Mouse (Mus musculus) CH12.LX (cell line): ENCODE data around the gene Klhl12.

Source experiments
- CHD1 ChIP-seq: IDR thresholded peaks from 2 replicates; pipeline ENCODE4 v1.6.1; 2012; ENCODE audit warnings: low read depth, low read length, improper control_type of control experiment, inconsistent platforms
- CHD2 ChIP-seq: IDR thresholded peaks from 2 replicates; pipeline ENCODE4 v1.6.1; 2011; ENCODE audit warnings: low read length, improper control_type of control experiment
- CTCF ChIP-seq, 2 experiments: IDR thresholded peaks in 1 of 2; conservative IDR thresholded peaks in 1 of 2; 2 replicates each; pipeline ENCODE4 v1.5.1; 2011 to 2012; ENCODE audit warnings: low read depth in 2 of 2, low read length in 2 of 2, improper control_type of control experiment in 1 of 2, inconsistent platforms in 1 of 2, mild to moderate bottlenecking in 1 of 2, moderate library complexity in 1 of 2
- E2F4 ChIP-seq: IDR thresholded peaks from 2 replicates; pipeline ENCODE4 v1.6.1; 2011; ENCODE audit warnings: low read depth, low read length, improper control_type of control experiment; ENCODE audit not compliant: insufficient replicate concordance
- ELF1 ChIP-seq: IDR thresholded peaks from 2 replicates; pipeline ENCODE4 v1.6.1; 2014; ENCODE audit warnings: low read depth, mild to moderate bottlenecking, inconsistent platforms, low read length, improper control_type of control experiment
- EP300 ChIP-seq: IDR thresholded peaks from 2 replicates; pipeline ENCODE4 v1.6.1; 2011; ENCODE audit warnings: low read length, improper control_type of control experiment
- ETS1 ChIP-seq: conservative IDR thresholded peaks from 2 replicates; pipeline ENCODE4 v1.6.1; 2012; ENCODE audit warnings: low read depth, mild to moderate bottlenecking, inconsistent platforms, low read length, improper control_type of control experiment, moderate library complexity
- GABPA ChIP-seq: IDR thresholded peaks from 2 replicates; pipeline ENCODE4 v1.6.1; 2012; ENCODE audit warnings: low read depth, low read length, improper control_type of control experiment, inconsistent platforms; ENCODE audit not compliant: insufficient replicate concordance
- HCFC1 ChIP-seq: IDR thresholded peaks from 2 replicates; pipeline ENCODE4 v1.6.1; 2012; ENCODE audit warnings: low read depth, mild to moderate bottlenecking, inconsistent platforms, low read length, improper control_type of control experiment
- POLR2A ChIP-seq: IDR thresholded peaks from 2 replicates; pipeline ENCODE4 v1.6.1; 2011; ENCODE audit warnings: low read depth, mild to moderate bottlenecking, improper control_type of control experiment, low read length
- RAD21 ChIP-seq: IDR thresholded peaks from 2 replicates; pipeline ENCODE4 v1.6.1; 2011; ENCODE audit warnings: low read depth, mild to moderate bottlenecking, low read length, improper control_type of control experiment, moderate library complexity
- SMC3 ChIP-seq: IDR thresholded peaks from 2 replicates; pipeline ENCODE4 v1.6.1; 2011; ENCODE audit warnings: low read depth, low read length, improper control_type of control experiment
- USF2 ChIP-seq: conservative IDR thresholded peaks from 2 replicates; pipeline ENCODE4 v1.6.1; 2011; ENCODE audit warnings: low read depth, low read length, improper control_type of control experiment

DNA sequence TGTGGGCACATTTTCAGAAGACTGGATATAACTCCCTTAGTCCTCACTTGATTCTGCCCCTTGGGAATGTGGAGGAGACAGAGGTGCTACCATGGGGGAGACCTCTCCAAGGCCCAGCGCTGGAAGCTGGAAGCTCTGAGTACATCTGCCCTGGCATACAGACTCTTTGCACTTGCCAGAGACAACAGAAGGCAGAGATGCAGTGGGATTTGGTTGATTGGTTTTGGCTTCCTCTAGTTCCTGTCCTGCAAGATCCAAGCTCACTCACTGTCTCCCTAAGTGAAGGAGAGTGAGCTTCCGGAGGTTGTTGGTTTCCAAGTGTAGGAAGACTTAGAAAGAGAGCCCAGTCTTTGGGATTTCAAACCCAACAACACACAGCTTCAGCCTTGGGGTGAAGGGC, 60.6 kb downstream of the Klhl12 start:
- TF ChIP-seq CTCF (conservative IDR thresholded peaks at IDR 0.05 in 1 of 2, IDR thresholded peaks at IDR 0.05 in 1 of 2; ENCODE audit: low read depth in 2 of 2, low read length in 2 of 2) (no peak), CHD1 (no peak), RAD21 (no peak), POLR2A (no peak), CHD2 (no peak), USF2 (no peak), EP300 (no peak), ELF1 (no peak), ETS1 (no peak), HCFC1 (no peak), SMC3 (no peak), GABPA (no peak), E2F4 (no peak)
